Mouse (Mus musculus) right cerebral cortex, postnatal 4 days (tissue): Measurements from ENCODE around the gene Hist1h4j.

Source experiments
- DNase-seq: peaks from one replicate; pipeline ENCODE4 v3.0.0-alpha.2; 2022

Gene Hist1h4j

GRCm38 (mm10) chr13:21727948-21728572 lies 6.8 kb upstream of the Hist1h4j start:
- no peak for DNase-seq

DNA sequence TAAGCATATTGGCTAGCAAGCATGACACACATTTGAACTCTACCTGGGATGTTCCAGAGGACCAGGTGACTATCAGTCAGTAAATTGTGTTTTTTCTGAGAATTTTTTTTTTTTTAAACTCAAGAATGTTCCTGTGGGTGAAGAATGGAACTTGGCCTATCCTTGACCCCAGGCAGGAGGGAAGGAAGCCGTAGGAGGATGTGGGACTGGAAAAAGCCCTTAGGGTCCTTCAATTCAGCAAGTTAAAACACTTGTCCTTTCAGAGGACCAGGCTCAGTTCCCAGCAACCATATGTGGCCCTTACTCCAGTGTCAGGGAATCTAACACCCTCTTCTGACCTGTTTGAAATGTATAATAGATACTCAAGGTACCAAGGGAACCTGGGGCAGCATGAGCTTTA lies 5.3 kb upstream of the Hist1h4j start:
- DNase-seq: no peak

DNA sequence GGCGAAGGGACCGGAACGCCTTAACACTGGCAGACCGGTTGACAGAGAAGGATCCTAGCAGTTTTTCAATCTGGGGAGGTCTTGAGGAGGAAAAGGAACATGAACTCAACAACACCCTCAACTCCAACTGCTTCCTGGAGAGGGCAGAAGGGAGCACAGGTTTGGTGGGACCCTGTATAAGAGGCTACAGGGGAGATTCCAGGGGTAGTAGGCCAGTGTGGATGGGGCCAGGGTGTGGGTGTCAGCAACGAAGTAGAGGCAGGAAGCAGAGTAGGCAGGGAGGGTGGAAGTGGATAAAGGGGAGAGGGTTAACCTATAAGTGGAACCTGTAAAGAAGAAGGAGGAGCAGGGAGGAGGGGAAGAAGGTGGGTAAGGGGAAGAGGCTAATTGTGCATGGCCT lies 1.4 kb upstream of the Hist1h4j start:
- no peak for DNase-seq

GRCm38 (mm10) chr13:21734010-21734905 lies 606 bp upstream of the Hist1h4j start:
- no peak for DNase-seq

GRCm38 (mm10) chr13:21745006-21745405 lies 10.1 kb downstream of the Hist1h4j start:
- DNase-seq: no peak

- no peak for DNase-seq
These were observed 14.7 kb downstream of the Hist1h4j start for GRCm38 (mm10) chr13:21749387-21750158.

DNA sequence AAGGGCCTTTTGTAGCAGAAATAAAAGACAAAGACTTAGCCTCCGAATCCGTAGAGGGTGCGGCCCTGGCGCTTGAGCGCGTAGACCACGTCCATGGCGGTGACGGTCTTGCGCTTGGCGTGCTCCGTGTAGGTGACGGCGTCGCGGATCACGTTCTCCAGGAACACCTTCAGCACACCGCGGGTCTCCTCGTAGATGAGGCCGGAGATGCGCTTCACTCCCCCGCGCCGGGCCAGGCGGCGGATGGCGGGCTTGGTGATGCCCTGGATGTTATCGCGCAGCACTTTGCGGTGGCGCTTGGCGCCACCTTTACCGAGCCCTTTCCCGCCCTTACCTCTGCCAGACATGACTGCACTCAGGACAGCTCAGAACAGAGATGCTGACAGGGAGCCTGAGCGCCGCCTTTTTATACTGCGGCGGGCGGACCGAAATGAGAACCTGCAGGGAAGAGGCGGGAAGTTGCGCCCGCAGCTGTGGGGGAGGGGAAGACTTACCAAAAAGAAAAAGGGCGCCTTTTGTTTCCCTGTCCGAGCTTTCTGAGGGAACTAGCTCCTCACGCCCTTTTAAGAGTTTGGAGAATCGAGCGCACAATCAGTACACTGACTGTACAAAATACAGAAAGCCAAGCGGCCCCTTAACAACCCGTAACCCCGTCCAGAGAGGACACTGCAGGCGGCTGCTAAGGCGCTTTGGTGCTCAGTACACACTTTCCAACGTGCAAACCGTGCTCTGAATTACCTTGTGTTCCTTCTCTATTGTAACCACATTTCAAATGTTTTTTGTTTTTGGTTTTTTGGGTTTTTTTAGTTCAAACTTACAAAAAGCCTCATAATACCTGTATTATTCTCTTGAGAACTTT lies 15.5 kb downstream of the Hist1h4j start, which contains the start of gene Hist1h4k:
Gene Hist1h4k, minus strand, starts transcription at position 347 of the 859 bp plus-strand sequence.
- DNase-seq: peak; percentile 93

DNA sequence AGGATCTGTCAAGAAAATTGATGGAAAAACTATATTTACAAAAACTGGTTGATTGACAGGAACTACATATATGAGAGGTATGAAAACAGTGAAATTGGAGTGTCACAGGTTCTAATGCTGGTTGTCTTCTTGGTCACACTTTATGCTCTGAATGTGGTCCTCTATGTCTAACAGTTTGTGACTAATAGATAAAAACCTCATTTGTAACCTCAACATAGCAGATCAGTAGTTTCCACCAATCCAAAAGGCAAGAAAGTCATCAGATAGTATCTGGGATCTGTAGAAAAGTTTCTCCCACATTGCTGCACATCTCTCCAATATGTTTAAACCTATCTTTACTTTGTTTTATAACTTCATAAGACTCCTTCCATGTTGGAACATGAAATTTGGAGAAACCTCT lies 16.6 kb downstream of the Hist1h4j start:
- no peak for DNase-seq

DNA sequence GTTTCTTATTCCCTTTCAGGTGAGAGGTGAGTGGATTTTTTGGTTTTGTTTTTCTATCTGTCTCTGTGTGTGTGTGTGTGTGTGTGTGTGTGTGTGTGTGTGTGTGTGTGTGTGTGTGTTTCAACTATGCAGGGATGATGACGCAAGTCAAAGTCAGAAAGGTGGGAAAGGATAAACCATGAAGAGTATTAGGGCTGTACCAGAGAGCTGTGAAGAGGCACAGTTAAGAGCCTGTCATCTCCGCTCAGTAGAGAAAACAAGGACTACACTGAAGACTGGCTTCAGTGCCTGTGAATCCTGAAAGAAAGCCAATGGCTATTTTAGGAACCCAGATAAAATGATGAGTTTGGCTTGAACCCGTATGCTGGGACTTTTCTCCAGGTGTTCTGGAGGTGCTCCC lies 17.0 kb downstream of the Hist1h4j start:
- DNase-seq: no peak

DNA sequence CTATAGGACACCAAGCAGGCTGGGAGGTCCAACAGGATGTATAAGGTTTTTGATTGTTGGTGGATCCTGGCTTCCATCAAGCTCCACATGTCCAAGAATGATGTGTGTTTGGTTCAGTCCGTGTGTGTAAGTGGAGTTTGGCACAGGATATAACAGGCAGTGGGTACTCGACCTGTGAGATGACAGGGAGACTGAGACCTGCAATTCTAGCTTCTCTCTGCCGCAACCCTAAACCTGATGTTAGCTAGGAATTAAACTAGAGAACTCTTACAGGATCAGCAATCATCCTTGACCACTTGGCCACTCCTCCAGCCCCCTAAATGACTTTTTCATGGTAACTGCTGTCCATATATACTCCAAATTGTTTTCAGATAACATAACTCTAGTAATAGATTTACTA lies 17.5 kb downstream of the Hist1h4j start:
- no peak for DNase-seq

- DNase-seq: no peak
These were observed 18.2 kb downstream of the Hist1h4j start for GRCm38 (mm10) chr13:21753051-21753523.

DNA sequence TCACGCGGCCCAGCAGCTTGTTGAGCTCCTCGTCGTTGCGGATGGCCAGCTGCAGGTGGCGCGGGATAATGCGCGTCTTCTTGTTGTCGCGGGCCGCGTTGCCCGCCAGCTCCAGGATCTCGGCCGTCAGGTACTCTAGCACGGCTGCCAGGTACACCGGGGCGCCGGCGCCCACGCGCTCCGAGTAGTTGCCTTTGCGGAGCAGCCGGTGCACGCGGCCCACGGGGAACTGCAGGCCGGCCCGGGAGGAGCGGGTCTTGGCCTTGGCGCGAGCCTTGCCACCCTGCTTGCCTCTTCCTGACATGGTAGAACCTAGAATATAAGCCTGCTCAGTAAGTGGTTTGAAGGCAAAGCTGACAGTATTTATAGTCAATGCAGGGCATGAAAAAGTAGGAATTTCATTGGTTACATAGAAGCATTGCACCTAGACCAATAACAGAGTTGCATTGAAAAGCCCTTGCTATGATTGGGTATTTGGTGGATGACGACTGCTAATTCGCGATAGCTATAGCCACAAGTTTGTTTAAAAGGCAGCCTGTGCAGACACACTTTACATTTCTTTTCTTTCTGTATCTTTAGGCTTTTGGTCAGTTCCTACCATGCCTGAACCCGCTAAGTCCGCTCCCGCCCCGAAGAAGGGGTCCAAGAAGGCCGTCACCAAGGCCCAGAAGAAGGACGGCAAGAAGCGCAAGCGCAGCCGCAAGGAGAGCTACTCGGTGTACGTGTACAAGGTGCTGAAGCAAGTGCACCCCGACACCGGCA lies 18.8 kb downstream of the Hist1h4j start, which contains the start of the genes Hist1h2ak and Hist1h2bn:
Gene Hist1h2ak, minus strand, starts transcription at position 304 of the 762 bp plus-strand sequence.
Gene Hist1h2bn, plus strand, starts transcription at position 600 of the 762 bp plus-strand sequence.
- peak; percentile 16 for DNase-seq

DNA sequence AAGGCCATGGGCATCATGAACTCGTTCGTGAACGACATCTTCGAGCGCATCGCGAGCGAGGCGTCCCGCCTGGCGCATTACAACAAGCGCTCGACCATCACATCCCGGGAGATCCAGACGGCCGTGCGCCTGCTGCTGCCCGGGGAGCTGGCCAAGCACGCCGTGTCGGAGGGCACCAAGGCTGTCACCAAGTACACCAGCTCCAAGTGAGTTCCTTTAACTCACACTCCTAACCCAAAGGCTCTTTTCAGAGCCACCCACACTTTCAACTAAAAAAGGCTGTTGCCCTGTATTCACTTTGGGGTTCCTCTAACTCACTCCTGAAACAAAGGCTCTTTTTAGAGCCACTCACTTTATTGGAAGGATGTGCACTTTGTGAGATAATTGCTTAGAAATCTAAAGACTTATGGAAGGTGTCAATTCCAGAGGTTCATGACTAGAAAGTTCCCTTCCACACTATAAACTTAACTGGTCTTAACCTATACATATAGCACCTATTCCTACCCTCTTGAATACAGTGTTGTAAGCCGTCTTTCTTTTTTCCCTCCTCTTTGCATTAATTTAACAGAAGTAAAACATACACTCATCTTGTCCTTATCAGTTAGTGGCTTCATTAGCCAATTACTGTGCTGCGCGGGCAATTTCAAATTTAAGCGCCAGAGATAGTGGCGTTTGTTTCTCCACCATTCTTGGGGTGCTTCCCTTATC lies 19.6 kb downstream of the Hist1h4j start:
- DNase-seq: peak; percentile 51

DNA sequence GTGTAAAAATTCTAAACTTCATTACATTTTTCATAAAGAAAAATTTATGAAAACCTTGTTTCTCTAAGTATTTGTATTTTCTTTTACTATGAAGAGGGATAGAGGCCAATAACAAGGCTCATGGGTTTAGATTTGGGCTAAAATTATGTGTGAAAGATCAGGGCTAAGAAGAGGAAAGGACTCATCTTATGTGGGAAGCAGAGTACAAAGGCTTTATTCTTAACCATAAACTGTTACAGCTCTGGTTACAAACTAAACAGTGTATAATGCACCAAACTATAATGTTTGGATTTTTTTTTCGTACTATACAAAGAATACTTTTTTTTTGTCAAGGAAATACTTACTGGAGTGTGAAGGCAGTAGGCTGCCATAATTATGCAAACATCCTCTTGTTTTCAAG lies 20.8 kb downstream of the Hist1h4j start:
- DNase-seq: no peak

DNA sequence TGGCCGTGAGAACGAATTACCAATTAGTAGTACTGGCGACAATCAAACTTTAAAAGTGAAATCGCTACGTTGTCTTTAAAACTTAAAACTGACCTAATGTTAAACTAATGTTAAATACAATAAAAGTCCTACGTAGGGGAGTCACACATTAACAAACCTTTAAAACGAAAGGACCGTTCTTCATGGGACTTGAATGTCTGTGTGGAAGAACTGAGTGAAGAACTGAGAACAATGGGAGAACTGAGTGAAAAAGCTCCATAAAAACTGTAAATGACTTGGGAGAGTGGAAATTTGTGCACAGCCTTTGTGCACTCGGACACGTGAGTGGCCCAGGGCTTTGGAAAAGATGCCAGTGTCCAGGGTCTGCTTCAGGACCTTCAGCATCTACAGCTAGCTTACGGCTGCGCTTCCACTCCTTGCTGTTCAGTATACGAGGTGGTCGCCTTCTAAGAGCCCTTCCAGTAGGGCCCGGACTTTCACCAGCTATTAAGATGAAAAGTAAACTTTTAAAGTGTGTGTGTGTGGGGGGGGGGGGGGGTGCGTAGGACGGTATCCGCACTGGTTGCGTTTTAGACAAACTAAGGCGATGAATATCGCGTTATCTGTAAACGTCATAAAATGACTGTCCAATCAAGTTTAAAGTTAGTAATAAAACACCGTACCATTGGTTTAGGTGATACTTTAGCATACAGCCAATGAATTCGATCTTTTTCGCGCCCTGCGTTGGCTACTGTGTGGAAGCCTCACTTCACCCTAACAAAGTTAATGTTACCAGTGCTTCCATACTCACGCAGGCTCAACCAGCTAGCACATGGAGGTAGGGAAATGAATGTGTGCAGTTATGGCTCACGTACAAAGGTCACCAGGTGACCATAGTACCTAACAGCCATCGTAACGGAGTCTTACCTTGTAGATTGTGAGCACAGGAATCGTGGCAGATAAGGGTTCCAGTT lies 44.2 kb downstream of the Hist1h4j start:
- peak; percentile 51 for DNase-seq

GRCm38 (mm10) chr13:21779767-21780731 lies 45.2 kb downstream of the Hist1h4j start, which contains the start of gene Hist1h1b:
Gene Hist1h1b (minus strand): TSS chr13:21780625.
- DNase-seq: peak; percentile 12

DNA sequence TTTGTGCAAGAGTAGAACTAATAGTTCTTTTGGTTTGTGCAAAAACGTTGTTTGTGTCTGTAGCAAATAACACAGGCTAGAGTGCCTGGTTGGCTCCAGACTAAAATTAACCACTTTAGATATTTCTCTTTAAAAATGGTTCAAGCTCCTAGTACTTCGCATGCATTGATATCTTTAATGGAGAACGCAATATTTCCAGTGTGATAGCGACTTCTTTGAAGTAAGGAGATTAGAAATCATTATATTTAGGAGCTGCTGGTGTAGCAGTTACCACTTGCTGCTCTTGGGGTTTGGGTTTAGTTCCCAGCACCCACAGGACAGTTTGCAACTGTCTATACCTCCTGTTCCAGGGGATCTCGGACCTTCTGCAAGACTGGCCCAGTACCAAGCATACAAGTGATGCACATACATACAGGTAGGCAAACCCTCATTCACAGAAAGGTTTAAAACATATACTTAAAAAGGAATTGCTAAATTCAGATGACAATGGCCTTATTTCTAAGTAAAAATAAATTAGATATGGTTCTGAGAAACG lies 46.2 kb downstream of the Hist1h4j start:
- DNase-seq: no peak

- no peak for DNase-seq
These were observed 46.8 kb downstream of the Hist1h4j start for GRCm38 (mm10) chr13:21781639-21782038.
